Mouse (Mus musculus): ENCODE measurements around the gene Dpp6.

Gene Dpp6

GRCm38 (mm10) chr5:26945169-26945920, 128.3 kb downstream of the Dpp6 start:
- in situ Hi-C loops (cut with MboI, MseI) = no loop called here

GRCm38 (mm10) chr5:26969941-26970590, 153.1 kb downstream of the Dpp6 start:
- in situ Hi-C loops (cut with MboI, MseI) = no loop called here

DNA sequence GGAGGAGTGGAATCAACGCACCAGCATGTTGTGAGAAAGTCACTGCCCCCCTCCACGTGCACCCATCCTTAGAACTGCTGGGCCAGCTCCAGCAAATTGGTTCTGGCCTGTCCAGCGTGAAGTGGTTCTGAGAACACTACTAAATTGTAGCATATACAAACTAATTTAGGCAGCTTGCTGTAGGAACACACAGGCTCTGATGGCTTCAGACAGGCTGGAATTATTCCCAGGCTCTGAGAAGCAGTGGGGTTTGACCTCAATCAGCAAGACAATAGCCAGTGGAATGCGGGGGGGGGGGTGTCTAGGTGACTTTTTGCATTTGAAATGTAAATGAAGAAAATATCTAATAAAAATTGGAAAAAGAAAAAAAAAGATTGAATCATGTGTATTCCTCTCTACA, 156.2 kb downstream of the Dpp6 start:
- in situ Hi-C loops (cut with MboI, MseI) = no loop called here

DNA sequence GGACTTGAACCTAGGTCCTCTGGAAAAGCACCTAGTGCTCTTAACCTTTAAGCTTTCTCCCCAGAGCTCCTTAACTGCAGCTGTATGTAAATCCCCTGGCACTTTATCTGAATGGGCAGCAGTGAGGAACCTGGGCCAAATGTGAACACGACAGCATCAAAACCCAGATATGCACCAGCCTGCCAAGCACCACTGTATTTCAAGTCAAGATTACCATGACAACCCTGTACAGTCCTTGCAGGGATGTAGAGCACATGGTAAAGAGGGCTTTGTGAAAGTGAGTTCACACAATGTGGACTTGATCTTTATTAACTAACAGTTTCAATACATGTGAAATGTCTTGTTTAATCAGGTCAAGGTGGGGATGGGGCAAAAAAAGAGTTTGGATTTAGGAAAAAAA, 162.3 kb downstream of the Dpp6 start:
- in situ Hi-C loops (cut with MboI, MseI) = no loop called here

- in situ Hi-C loops (cut with MboI, MseI) = no loop called here
Measured at GRCm38 (mm10) chr5:26979755-26980154, 162.8 kb downstream of the Dpp6 start.

GRCm38 (mm10) chr5:26985114-26985513, 168.1 kb downstream of the Dpp6 start:
- in situ Hi-C loops (cut with MboI, MseI) = no loop called here

- in situ Hi-C loops (cut with MboI, MseI) = no loop called here
Measured at GRCm38 (mm10) chr5:26991587-26991986, 174.6 kb downstream of the Dpp6 start.

- in situ Hi-C loops (cut with MboI, MseI) = no loop called here
Measured at GRCm38 (mm10) chr5:27003537-27003936, 186.5 kb downstream of the Dpp6 start.

DNA sequence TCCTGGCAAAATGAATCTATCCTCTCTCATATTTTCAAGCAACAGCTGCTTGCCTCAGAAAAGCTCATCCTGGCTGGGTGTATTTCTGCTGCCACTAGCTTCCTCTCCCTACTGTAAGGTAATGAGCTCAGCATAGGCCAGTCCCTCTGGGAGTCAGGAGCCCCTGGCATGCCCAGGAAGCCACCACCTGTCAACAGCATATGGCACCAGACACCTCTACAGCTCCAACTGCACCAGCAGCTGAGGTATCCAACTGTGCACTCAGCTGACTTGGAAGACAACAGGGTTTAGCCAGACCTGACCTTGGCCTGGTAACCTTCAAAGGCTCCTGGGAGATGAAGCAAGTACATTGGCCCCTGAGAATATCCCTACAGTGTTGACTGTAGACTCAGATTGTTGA, 192.2 kb downstream of the Dpp6 start:
- in situ Hi-C loops (cut with MboI, MseI) = no loop called here

- in situ Hi-C loops (cut with MboI, MseI) = no loop called here
Measured at GRCm38 (mm10) chr5:27010582-27010981, 193.6 kb downstream of the Dpp6 start.

DNA sequence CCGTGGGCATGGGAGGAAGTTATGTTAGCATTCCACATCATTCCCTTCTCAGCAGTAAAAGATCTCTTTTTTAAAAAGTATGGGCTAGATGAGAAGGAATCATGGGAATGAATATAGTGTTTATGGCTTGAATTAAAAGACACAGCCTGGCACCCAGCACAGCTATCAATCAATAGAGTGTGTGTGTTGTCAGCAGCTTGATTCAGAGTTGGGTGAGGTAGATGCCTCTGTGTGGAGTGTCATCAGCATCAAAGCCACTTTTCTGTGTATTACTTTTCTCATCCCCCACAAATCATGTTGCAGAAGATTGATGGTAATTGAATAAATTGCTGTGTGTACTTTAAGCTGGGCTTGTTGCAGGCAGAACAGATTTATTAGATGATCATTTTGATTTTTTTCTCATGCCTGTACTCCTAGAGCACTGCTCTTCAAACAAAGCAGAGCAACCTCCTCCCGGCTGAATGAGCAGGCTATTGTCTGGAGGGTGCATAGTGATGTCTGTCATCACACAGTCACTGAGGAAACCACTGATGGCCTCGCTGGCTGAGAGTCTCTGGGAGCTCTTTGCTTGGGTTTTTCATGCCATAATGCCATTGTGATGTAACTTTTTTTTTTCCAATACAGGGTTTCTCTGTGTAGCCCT, 201.4 kb downstream of the Dpp6 start:
- in situ Hi-C loops (cut with MboI, MseI) = no loop called here

- in situ Hi-C loops (cut with MboI, MseI) = no loop called here
Measured at GRCm38 (mm10) chr5:27028611-27029010, 211.6 kb downstream of the Dpp6 start.

- in situ Hi-C loops (cut with MboI, MseI) = no loop called here
Measured at GRCm38 (mm10) chr5:27029784-27030183, 212.8 kb downstream of the Dpp6 start.

DNA sequence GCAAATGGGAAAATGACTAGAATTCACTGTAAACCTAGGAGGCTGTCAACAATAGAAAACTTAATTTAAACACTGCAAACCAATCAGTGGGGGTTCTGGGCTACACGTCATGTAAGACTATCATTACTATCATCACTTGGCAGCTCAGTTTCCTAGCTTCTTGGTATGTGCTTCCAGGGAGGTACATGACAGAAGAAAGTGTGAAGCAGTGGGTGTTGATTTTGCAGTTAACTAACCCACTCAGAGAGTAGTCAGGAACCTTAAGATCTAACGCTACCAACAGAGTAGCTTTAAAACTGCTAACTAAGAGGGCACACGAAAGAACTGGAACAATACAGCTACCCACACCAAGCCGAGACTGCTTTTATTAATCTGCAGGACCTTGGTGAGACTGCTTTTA, 217.9 kb downstream of the Dpp6 start:
- in situ Hi-C loops (cut with MboI, MseI) = no loop called here

GRCm38 (mm10) chr5:27035291-27035690, 218.3 kb downstream of the Dpp6 start:
- in situ Hi-C loops (cut with MboI, MseI) = no loop called here

- in situ Hi-C loops (cut with MboI, MseI) = no loop called here
Measured at GRCm38 (mm10) chr5:27035891-27036290, 218.9 kb downstream of the Dpp6 start.

DNA sequence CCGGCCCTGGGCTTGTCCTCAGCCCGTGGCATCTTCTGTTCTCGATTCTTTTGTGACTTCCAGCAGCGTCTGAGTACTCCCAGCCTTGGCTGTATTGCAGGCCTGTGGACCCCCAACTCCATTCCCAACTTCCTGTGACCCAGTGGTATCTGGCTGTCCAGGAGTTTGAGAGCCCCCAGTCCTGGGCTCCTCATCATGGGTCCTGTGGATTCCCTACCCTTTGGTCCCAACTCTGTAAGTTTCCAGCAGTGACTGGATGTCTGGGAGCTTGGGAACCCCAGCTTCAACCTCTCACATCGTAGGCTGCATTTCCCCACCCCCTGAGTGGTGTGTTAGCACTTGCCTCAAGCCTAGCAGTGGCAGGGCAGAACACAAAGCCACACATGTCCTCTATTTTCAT, 220.8 kb downstream of the Dpp6 start:
- in situ Hi-C loops (cut with MboI, MseI) = no loop called here

GRCm38 (mm10) chr5:27048167-27048566, 231.2 kb downstream of the Dpp6 start:
- in situ Hi-C loops (cut with MboI, MseI) = no loop called here

DNA sequence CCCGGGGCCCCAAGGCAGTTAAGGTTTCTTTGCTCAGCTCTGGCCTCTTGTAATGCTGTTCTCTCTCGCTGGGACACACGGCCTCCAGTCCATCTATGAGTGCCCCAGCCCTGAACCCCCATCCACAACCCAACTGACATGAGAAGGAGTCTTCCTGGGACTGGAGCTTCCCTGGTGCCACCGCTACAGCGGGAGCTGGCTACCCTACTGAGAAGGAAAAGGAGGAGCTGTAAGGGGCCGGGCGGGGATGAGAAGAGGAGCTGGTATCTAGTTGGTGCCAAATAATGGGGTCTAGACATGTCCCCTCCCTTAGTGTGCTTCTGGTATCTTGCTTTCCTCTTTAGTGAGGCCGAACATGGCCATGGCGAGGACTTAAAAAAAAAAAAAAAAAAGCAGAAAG, 231.9 kb downstream of the Dpp6 start:
- in situ Hi-C loops (cut with MboI, MseI) = no loop called here

- in situ Hi-C loops (cut with MboI, MseI) = no loop called here
Measured at GRCm38 (mm10) chr5:27049341-27050091, 232.5 kb downstream of the Dpp6 start.

- in situ Hi-C loops (cut with MboI, MseI) = no loop called here
Measured at GRCm38 (mm10) chr5:27051250-27051649, 234.2 kb downstream of the Dpp6 start.

DNA sequence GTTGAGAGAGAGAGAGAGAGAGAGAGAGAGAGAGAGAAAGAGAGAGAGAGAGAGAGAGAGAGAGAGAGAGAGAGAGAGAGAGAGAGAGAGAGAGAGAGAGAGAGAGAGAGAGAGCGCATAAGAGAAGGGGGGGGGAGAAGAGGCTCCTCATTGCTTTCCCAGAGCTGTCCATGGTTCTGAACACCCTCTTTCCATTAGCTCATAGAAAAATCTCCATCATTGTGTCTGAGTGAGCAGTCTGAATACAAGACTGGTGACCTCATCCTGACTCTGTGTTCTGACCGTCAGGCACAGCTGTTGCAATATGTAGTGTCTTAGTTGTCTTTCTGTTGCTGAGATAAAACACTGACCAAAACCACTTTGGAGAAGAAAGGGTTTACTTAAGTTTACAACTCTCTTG, 235.4 kb downstream of the Dpp6 start:
- in situ Hi-C loops (cut with MboI, MseI) = no loop called here
